Mouse (Mus musculus) heart, embryonic 12.5 days (tissue): ENCODE data around the gene Gm42417. TPM values are rescaled to one million over a fixed set of nuclear protein-coding genes. Genes with fewer than 3 reads are reported as not detected.
"Not testable (repeated sequence)": the region's sequence is repeated elsewhere in the genome, so short reads cannot be mapped to it uniquely, and the experiment has no call there.

ENCODE experiments used
- ATAC-seq: fragments of 200-750 bp; cut with Nextera tagmentation; 2 replicates; pipeline ENCODE4 v1.8.0; 2017; ENCODE audit warnings: moderate TSS enrichment, moderate library complexity; ENCODE audit not compliant: insufficient number of reproducible peaks, low FRiP score
- H3K27ac ChIP-seq: fragments of 300-500 bp; sonication (generic); 2 replicates; pipeline ENCODE4 v1.5.1; 2016; ENCODE audit warnings: mild to moderate bottlenecking, moderate library complexity; ENCODE audit not compliant: poor library complexity, severe bottlenecking
- H3K27me3 ChIP-seq: fragments of 300-500 bp; sonication (generic); replicated peaks from 2 replicates; pipeline ENCODE4 v1.6.1; 2016; ENCODE audit warnings: mild to moderate bottlenecking, moderate library complexity
- H3K36me3 ChIP-seq: fragments of 300-500 bp; sonication (generic); 2 replicates; pipeline ENCODE4 v1.6.1; 2016; ENCODE audit warnings: mild to moderate bottlenecking, moderate library complexity
- H3K4me1 ChIP-seq: fragments of 300-500 bp; sonication (generic); replicated peaks from 2 replicates; pipeline ENCODE4 v1.6.1; 2016; ENCODE audit warnings: mild to moderate bottlenecking
- H3K4me2 ChIP-seq: fragments of 300-500 bp; sonication (generic); 2 replicates; pipeline ENCODE4 v1.6.1; 2016; ENCODE audit warnings: mild to moderate bottlenecking, moderate library complexity
- H3K4me3 ChIP-seq: fragments of 300-500 bp; sonication (generic); 2 replicates; pipeline ENCODE4 v1.5.1; 2016; ENCODE audit warnings: mild to moderate bottlenecking
- H3K9ac ChIP-seq: fragments of 300-500 bp; sonication (generic); 2 replicates; pipeline ENCODE4 v1.6.1; 2016; ENCODE audit warnings: mild to moderate bottlenecking, moderate library complexity
- H3K9me3 ChIP-seq: fragments of 300-500 bp; sonication (generic); replicated peaks from 2 replicates; pipeline ENCODE4 v1.6.1; 2016; ENCODE audit warnings: mild to moderate bottlenecking, moderate library complexity
- WGBS: fragments of 180-500 bp; shearing (Covaris S2); methylation state at CpG from one replicate; pipeline ENCODE4 v1.1.7; 2016; 5-methylcytosine and 5-hydroxymethylcytosine counted together
- polyA plus RNA-seq: library from polyadenylated mRNA; unstranded; fragments of >200 nt; fragmentation: Nextera tagmentation; extraction: Ambion mirVana; gene quantifications from 2 replicates; pipeline ENCODE4 v1.2.1, GENCODE M21; 2016

The Gm42417 gene
- polyA plus RNA-seq, 1 experiment from 2014 or later = 0.40 TPM

DNA sequence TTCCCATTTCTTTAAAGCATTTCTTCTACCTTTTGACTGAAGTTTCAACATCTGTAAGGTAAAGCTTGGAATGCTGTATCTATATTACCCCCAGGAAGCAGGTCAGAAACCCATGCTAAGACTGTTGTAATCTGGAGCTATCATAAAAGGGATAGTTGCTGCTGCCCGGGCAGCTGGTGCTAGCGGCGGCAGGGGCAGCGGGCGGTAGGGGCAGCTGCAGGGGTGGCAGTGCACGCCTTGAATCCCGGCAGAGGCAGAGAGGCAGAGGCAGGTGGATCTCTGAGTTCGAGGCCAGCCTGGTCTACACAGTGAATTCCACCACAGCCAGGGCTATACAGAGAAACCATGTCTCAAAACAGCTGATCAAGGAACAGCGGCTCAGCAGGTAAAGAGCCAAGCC is 3.7 kb upstream of the Gm42417 start:
- Histone ChIP-seq H3K27ac (no peak overlapping the region), H3K36me3 (peaks cover 38% of the 10 kb centered on the region), H3K9ac (no peak overlapping the region), H3K9me3 (0 out of 2 replicates have a peak, but pooled peaks cover 3% of the 10 kb centered on the region), H3K4me1 (peaks cover 44% of the 10 kb centered on the region), H3K27me3 (no peaks in the 10 kb centered on the region), H3K4me2 (no peak overlapping the region), H3K4me3 (no peak overlapping the region)
- WGBS = 92% methylated on average over 9 of the region's 9 CpGs
- ATAC-seq = no peak

DNA sequence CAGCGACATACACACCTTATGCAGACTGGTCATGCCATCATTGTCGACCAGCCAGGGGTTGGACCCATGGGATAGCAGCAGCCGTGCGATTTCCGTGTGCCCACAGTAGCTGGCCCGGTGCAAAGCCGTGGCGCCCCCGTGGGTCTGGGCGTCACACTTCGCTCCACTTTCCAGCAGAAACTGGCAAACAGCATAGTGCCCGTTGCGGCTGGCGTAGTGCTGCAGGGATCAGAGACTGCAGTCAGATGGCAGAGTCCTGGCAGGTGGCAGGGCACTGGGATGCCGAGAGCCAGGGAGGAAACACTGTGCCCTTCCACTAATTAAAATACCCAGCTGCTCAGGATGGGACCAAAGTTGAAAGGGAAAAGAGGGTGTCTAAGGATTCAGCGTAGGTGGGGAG is 2.6 kb upstream of the Gm42417 start:
- Histone ChIP-seq H3K36me3 (peaks cover 43% of the 10 kb centered on the region), H3K4me1 (peaks cover 38% of the 10 kb centered on the region), H3K27me3 (no peaks in the 10 kb centered on the region), H3K27ac (no peak overlapping the region), H3K4me2 (no peak overlapping the region), H3K9ac (no peak overlapping the region), H3K9me3 (0 out of 2 replicates have a peak, but pooled peaks cover 3% of the 10 kb centered on the region), H3K4me3 (no peak overlapping the region)
- no peak for ATAC-seq
- WGBS = 91% methylated on average over 16 of the region's 16 CpGs

DNA sequence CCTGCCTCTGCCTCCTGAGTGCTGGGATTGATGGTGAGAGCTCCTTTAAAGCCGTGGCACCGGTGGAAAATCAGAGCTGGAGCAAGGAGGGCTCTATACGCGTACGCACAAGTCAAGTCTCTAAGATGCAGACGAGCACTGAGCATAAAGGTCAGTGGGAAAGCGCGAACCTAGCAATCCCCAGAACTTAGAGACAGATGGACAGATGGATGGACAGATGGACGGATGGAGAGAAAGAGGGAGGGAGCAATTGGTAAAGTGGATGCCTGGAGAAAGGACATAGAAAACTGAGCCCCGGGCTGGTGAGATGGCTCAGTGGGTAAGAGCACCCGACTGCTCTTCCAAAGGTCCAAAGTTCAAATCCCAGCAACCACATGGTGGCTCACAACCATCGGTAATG is 1.6 kb upstream of the Gm42417 start:
- no peak overlapping the region for H3K27ac ChIP-seq
- no peak overlapping the region for H3K4me2 ChIP-seq
- ATAC-seq = no peak
- H3K27me3 ChIP-seq = no peaks in the 10 kb centered on the region
- peaks cover 43% of the 10 kb centered on the region for H3K36me3 ChIP-seq
- no peak overlapping the region for H3K9ac ChIP-seq
- H3K4me3 ChIP-seq = no peak overlapping the region
- H3K9me3 ChIP-seq = 0 out of 2 replicates have a peak, but pooled peaks cover 3% of the 10 kb centered on the region
- peaks cover 37% of the 10 kb centered on the region for H3K4me1 ChIP-seq
- WGBS = 93% methylated on average over 12 of the region's 12 CpGs

DNA sequence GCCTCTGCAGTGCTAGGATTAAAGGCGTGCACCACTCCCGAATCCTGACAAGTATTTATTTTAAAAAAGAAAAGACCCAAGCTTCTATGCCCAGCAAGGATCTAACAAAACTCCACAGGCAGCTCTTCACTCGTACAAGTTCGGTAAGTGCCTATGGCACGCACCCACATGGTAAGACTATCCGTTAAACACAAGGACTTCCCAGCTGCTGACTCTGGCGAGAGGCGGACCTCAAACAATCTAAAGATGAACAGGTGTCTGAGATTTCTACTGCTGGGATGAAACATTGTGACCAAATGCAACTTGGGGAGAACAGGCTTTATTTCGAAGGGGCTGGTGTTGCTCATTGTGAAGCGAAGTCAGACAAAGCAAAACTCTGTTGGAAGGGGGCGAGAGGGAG is 903 bp upstream of the Gm42417 start:
- no peak overlapping the region for H3K4me2 ChIP-seq
- H3K4me3 ChIP-seq = no peak overlapping the region
- H3K27me3 ChIP-seq = no peaks in the 10 kb centered on the region
- H3K9ac ChIP-seq = no peak overlapping the region
- no peak for ATAC-seq
- peak overlapping the region; percentile 83; the same call in 1 of the 2 replicates for H3K27ac ChIP-seq
- 0 out of 2 replicates have a peak, but pooled peaks cover 3% of the 10 kb centered on the region for H3K9me3 ChIP-seq
- peaks cover 43% of the 10 kb centered on the region for H3K36me3 ChIP-seq
- H3K4me1 ChIP-seq = peaks cover 39% of the 10 kb centered on the region
- WGBS = 92% methylated on average over 11 of the region's 11 CpGs

DNA sequence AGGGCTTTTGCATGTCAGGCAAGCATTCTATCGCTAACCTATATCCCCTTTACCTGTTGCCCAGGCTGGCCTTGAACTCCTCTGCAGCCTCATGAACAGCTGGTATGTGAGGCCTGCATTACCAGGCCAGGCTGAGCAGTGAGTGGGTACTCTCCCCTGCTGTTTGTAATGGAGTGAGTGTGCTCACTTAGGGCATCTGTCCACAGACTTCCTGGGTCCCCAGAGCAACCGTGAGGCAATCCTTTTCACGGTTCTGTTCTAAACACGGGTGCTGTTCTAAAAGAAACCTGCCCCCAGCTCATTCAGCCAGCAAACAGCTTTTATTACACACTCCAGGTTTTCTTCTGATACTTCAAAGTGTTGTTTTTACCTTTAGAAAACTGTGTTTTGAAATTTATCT is 502 bp downstream of the Gm42417 start:
- peaks cover 43% of the 10 kb centered on the region for H3K36me3 ChIP-seq
- H3K4me1 ChIP-seq = peaks cover 53% of the 10 kb centered on the region
- no peak overlapping the region for H3K4me3 ChIP-seq
- H3K4me2 ChIP-seq = no peak overlapping the region
- ATAC-seq = no peak
- no peak overlapping the region for H3K9ac ChIP-seq
- H3K9me3 ChIP-seq = 0 out of 2 replicates have a peak, but pooled peaks cover 3% of the 10 kb centered on the region
- 82% methylated on average over 4 of the region's 4 CpGs for WGBS
- peak overlapping the region; percentile 83 for H3K27ac ChIP-seq
- no peaks in the 10 kb centered on the region for H3K27me3 ChIP-seq

DNA sequence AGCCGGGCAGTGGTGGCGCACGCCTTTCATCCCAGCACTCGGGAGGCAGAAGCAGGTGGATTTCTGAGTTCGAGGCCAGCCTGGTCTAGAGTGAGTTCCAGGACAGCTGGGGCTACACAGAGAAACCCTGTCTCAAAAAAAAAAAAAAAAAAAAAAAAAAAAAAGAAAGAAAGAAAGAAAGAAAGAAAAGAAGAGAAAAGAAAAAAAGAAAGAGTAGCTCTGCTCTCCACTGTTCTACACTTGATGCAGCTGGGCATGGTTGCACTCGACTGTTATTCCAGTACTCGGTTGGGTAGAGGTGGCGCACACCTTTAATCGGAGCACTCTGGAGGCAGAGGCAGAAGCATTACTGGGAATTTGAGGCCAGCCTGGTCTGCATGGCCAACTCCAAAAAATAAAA is 2.4 kb downstream of the Gm42417 start, which contains the start of gene Ankrd23:
Gene Ankrd23 (minus strand): TSS at position 101 of the 400 bp plus-strand sequence.
- Histone ChIP-seq H3K27ac (peak within 1 kb of the TSS; percentile 87), H3K4me2 (peak within 1 kb of the TSS; percentile 11; the same call in 1 of the 2 replicates), H3K9ac (0 out of 2 replicates have a peak within 1 kb of the TSS, but pooled peaks have one; percentile 22), H3K36me3 (peaks cover 39% of the 10 kb centered on the region), H3K4me1 (peaks cover 59% of the 10 kb centered on the region)
- not testable (repeated sequence) for H3K27me3 ChIP-seq, H3K9me3 ChIP-seq, H3K4me3 ChIP-seq, ATAC-seq
- WGBS = 78% methylated on average over 9 of the region's 9 CpGs

DNA sequence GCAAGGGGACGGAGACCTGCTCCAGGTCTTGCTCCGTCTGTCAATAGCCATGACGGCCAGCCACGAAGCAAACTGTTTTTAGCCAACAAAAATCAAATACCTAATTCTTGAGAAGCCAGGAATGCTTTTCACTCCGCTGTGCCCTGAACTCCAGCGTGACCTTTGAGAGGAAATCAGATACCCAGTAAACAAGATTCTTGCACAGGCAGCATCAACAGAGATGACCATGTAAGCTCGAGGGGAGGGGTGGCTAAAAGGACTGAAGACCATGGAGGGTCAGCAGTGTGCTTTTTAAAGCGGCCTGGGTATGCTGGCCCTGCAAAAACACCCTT is 2.9 kb downstream of the Gm42417 start:
- Histone ChIP-seq H3K27ac (peak overlapping the region; percentile 87), H3K9ac (no peak overlapping the region), H3K4me1 (peaks cover 62% of the 10 kb centered on the region), H3K4me2 (0 out of 2 replicates have a peak overlapping the region, but pooled peaks have one; percentile 11), H3K9me3 (0 out of 2 replicates have a peak, but pooled peaks cover 1% of the 10 kb centered on the region), H3K27me3 (no peaks in the 10 kb centered on the region), H3K36me3 (peaks cover 39% of the 10 kb centered on the region), H3K4me3 (no peak overlapping the region)
- no peak for ATAC-seq
- WGBS = 35% methylated on average over 8 of the region's 8 CpGs

DNA sequence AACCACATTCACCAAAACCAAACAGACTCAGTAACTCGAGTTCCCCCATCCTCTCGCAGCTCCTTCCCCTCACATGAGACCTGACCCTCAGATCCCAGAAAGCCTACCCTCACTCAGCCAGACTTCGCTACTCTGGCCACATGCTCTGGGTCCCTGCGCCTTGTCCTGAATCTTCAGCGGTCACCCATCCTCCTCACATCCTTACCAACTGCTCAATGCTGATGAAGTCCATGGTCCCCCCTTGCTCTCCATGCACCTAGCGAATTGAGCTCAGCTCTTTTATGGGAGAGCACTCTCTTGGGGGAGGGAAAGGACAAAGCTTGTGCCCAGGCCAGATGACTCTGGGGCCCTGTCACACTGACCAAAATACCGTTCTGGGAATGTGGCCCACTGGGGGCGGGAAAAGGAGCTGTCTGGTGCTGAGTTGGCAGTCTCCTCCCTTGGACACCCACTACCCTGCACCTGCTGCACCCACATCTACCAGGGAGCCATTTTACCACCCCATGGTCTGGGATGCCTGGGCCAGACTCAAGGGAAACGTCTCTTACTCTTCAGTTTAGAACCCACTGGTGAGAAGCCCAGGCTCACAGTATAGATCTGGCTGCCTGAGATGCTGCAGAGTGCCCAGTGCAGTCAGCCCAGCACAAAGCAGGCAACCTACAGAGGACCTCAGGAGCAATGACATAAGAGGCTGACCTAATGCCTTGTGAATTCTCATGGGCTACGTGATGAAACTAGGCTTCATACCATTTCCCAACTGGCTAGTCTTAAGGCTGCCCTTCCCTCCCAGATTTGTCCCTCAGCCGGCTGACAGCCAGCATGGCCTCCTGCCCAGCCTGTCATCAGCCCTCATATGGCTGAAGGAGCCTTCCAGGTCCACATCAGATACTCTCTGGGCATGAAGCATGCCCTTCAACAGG is 3.5 kb downstream of the Gm42417 start:
- ATAC-seq = 0 out of 2 replicates have a peak, but pooled peaks have one; percentile 27
- Histone ChIP-seq H3K27me3 (no peaks in the 10 kb centered on the region), H3K9me3 (no peaks in the 10 kb centered on the region), H3K9ac (0 out of 2 replicates have a peak overlapping the region, but pooled peaks have one; percentile 22), H3K4me3 (no peak overlapping the region), H3K4me1 (peaks cover 68% of the 10 kb centered on the region), H3K27ac (peak overlapping the region; percentile 87), H3K36me3 (peaks cover 38% of the 10 kb centered on the region), H3K4me2 (peak overlapping the region; percentile 11; the same call in 1 of the 2 replicates)
- WGBS = 64% methylated on average over 11 of the region's 11 CpGs

DNA sequence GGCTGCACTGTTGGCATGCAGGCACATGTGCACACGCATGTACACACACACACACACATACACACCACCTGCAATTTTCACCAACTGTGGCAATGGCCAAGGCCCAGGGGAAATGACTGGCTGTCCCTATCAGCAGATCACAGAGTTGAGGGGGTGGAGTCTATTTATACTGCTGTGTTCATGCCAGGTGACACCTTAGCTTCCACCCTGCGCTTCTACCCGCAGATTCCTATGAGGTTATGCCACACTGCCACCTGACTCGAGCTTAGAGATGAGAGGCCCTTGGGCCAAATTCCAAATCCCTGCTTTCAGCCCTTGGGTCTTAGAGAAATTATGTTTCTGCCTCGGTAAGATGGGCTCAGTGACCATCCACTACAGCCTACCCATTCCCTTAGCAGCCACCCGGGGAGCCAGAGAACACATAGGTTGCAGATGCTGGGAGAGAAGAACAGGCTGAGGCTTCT is 4.6 kb downstream of the Gm42417 start:
- peaks cover 76% of the 10 kb centered on the region for H3K4me1 ChIP-seq
- H3K4me2 ChIP-seq = no peak overlapping the region
- no peak overlapping the region for H3K27ac ChIP-seq
- no peak for ATAC-seq
- H3K9me3 ChIP-seq = no peaks in the 10 kb centered on the region
- 67% methylated on average over 6 of the region's 6 CpGs for WGBS
- H3K27me3 ChIP-seq = no peaks in the 10 kb centered on the region
- H3K4me3 ChIP-seq = no peak overlapping the region
- peaks cover 34% of the 10 kb centered on the region for H3K36me3 ChIP-seq
- no peak overlapping the region for H3K9ac ChIP-seq

DNA sequence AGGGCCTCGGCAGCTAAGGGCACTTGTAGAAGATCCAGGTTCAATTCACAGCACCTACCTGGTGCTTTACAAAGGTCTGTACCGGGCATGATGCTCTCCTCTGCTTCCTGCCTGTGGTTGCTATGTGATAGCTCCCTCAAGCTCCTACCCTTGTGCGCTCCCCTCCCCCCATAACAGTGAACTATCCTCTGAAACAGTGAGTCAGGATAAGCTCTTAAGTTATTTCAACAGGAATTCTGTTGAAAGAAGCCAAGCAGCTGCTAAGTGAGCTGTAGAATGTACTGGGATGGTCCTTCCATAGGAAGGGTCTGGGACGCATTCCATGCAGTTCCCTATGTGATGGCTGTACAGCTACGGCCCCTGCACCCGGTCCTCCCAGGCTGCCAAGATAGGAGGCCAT is 5.7 kb downstream of the Gm42417 start:
- no peak overlapping the region for H3K4me3 ChIP-seq
- H3K4me2 ChIP-seq = no peak overlapping the region
- WGBS = 67% methylated on average over 6 of the region's 6 CpGs
- H3K9ac ChIP-seq = no peak overlapping the region
- no peaks in the 10 kb centered on the region for H3K27me3 ChIP-seq
- no peaks in the 10 kb centered on the region for H3K9me3 ChIP-seq
- no peak for ATAC-seq
- peaks cover 28% of the 10 kb centered on the region for H3K36me3 ChIP-seq
- peaks cover 66% of the 10 kb centered on the region for H3K4me1 ChIP-seq
- no peak overlapping the region for H3K27ac ChIP-seq

DNA sequence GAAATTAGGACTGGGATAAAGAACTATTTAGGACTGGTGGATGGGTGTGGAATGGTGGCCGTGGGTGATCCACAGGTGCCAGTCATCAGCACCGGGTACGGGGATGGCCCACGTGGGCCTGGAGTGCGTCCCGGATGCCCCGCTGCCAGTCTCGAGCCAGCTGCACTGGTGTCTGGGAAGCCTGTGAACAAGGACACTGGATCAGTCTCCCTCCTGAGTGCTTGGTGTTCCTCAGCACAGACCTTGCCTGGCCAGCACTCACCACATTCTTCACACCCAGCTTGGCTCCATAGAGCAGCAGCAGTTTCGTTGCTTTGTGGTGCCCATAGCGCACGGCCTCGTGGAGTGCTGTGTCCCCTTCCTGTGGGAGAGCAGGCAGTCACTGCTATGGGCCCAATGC is 7.8 kb downstream of the Gm42417 start:
- peaks cover 66% of the 10 kb centered on the region for H3K4me1 ChIP-seq
- no peak overlapping the region for H3K9ac ChIP-seq

More for the DNA sequence above, 7.8 kb downstream of the Gm42417 start:
- ATAC-seq = no peak
- H3K9me3 ChIP-seq = no peaks in the 10 kb centered on the region
- H3K4me2 ChIP-seq = no peak overlapping the region
- no peaks in the 10 kb centered on the region for H3K27me3 ChIP-seq
- 0 out of 2 replicates have a peak overlapping the region, but pooled peaks have one; percentile 6 for H3K27ac ChIP-seq
- WGBS = 63% methylated on average over 12 of the region's 12 CpGs
- peaks cover 26% of the 10 kb centered on the region for H3K36me3 ChIP-seq
- no peak overlapping the region for H3K4me3 ChIP-seq
